Mouse (Mus musculus): ENCODE data around the gene Tmem135. TPM values are rescaled to one million over a fixed set of nuclear protein-coding genes. Genes with fewer than 3 reads are reported as not detected.

The Tmem135 gene
- polyA plus RNA-seq, 1 experiment from 2014 or later, result 15.1 TPM

- Histone ChIP-seq H3K36me3 (ENCODE audit: control insufficient read depth, insufficient read depth, low read length) (no peaks in the 10 kb centered on the region), H3K4me1 (ENCODE audit: control insufficient read depth, insufficient read depth, low read length) (no peaks in the 10 kb centered on the region; the same call in 1 of the 2 replicates), H3K9me3 (ENCODE audit: control insufficient read depth, low read length) (no peaks in the 10 kb centered on the region), H3K4me3 (ENCODE audit: low read depth, low read length) (no peak overlapping the region), H3K27me3 (ENCODE audit: control insufficient read depth, insufficient read depth, low read length) (no peaks in the 10 kb centered on the region; the same call in 1 of the 2 replicates), H3K27ac (ENCODE audit: low read depth, low read length) (no peak overlapping the region), H3K4me2 (no peak overlapping the region), H3K9ac (ENCODE audit: low read length) (no peak overlapping the region)
- ATAC-seq (ENCODE audit: low FRiP score) (no peak), DNase-seq (ENCODE audit: low spot score, missing footprints) (peak; percentile 74)
- WGBS, result 84% methylated on average over 4 of the region's 4 CpGs
Measured at GRCm38 (mm10) chr7:89356307-89356706, 47.7 kb downstream of the Tmem135 start.

DNA sequence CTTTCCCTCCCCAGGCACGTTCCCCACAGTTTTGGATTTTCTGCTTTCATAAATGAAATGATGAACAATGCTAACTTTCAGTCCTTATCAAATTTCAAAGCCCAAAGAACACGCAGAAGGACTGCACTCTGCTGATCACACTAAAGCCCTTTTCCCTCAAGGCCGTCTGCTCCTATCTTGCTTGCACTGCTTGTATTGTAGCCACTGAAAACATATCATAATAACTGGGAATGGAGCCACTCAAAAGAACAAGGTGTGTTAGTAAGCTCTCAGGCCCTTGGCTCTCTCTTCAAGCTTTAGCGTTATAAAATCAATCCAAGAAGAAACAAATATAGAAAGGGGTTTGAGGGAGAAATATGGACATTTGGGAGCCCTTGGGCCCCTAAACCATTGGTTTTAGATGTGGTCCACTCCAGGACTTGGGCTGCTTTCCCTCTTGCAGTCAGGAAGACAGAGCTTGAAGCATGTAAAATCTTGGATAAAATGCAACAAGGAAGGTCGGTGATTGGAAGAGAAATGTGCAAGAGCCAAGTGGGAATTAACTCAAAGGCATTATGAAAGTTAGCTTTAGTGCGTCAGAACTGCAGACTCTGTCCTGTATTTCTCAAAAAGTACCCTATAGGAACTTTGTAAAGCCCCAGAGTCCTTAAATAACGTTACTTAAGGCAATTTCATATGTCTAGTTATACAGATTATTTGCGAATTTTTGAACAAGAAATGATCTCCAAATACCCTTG is 48.3 kb downstream of the Tmem135 start:
- WGBS, result 86% methylated on average over 8 of the region's 8 CpGs
- H3K27me3 ChIP-seq (ENCODE audit: control insufficient read depth, insufficient read depth, low read length), result no peaks in the 10 kb centered on the region; the same call in 1 of the 2 replicates
- no peak overlapping the region for H3K27ac ChIP-seq (ENCODE audit: low read depth, low read length)
- H3K4me2 ChIP-seq, result no peak overlapping the region
- H3K9ac ChIP-seq (ENCODE audit: low read length), result no peak overlapping the region
- H3K36me3 ChIP-seq (ENCODE audit: control insufficient read depth, insufficient read depth, low read length), result no peaks in the 10 kb centered on the region
- H3K4me3 ChIP-seq (ENCODE audit: low read depth, low read length), result no peak overlapping the region
- DNase-seq (ENCODE audit: low spot score, missing footprints), result peak; percentile 83
- no peaks in the 10 kb centered on the region for H3K9me3 ChIP-seq (ENCODE audit: control insufficient read depth, low read length)
- no peak for ATAC-seq (ENCODE audit: low FRiP score)
- no peaks in the 10 kb centered on the region; the same call in 1 of the 2 replicates for H3K4me1 ChIP-seq (ENCODE audit: control insufficient read depth, insufficient read depth, low read length)

DNA sequence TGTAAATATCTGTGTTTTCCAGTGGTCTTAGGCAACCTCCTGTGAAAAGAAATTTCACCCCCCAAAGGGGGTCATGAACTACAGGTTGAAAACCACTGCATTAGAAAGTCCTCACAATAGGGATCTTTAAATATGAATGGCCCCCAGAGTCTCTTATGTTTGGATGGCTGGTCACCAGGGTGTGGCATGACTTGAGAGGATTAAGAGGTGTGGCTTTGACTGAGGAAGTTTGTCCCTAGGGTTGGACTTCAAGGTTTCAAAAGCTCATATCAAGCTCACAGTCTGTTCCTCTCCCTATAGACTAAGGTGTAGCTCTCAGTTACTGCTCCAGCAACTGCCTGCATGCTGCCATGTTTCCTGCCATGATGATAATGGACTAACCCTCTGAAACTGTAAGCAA is 62.0 kb downstream of the Tmem135 start:
- Histone ChIP-seq H3K4me1 (ENCODE audit: control insufficient read depth, insufficient read depth, low read length) (peaks cover 10% of the 10 kb centered on the region), H3K27ac (ENCODE audit: low read depth, low read length) (no peak overlapping the region), H3K9me3 (ENCODE audit: control insufficient read depth, low read length) (no peaks in the 10 kb centered on the region), H3K27me3 (ENCODE audit: control insufficient read depth, insufficient read depth, low read length) (no peaks in the 10 kb centered on the region), H3K9ac (ENCODE audit: low read length) (no peak overlapping the region), H3K36me3 (ENCODE audit: control insufficient read depth, insufficient read depth, low read length) (no peaks in the 10 kb centered on the region), H3K4me2 (no peak overlapping the region), H3K4me3 (ENCODE audit: low read depth, low read length) (no peak overlapping the region)
- ATAC-seq (ENCODE audit: low FRiP score) (no peak), DNase-seq (ENCODE audit: low spot score, missing footprints) (peak; percentile 75)

GRCm38 (mm10) chr7:89339808-89340207 is 64.2 kb downstream of the Tmem135 start:
- no peak overlapping the region for H3K9ac ChIP-seq (ENCODE audit: low read length)
- 74% methylated on average over 1 of the region's 1 CpGs for WGBS
- no peak overlapping the region for H3K4me2 ChIP-seq
- no peaks in the 10 kb centered on the region for H3K9me3 ChIP-seq (ENCODE audit: control insufficient read depth, low read length)
- H3K27me3 ChIP-seq (ENCODE audit: control insufficient read depth, insufficient read depth, low read length), result no peaks in the 10 kb centered on the region
- H3K27ac ChIP-seq (ENCODE audit: low read depth, low read length), result no peak overlapping the region
- peaks cover 10% of the 10 kb centered on the region for H3K4me1 ChIP-seq (ENCODE audit: control insufficient read depth, insufficient read depth, low read length)
- no peak for ATAC-seq (ENCODE audit: low FRiP score)
- no peaks in the 10 kb centered on the region for H3K36me3 ChIP-seq (ENCODE audit: control insufficient read depth, insufficient read depth, low read length)
- H3K4me3 ChIP-seq (ENCODE audit: low read depth, low read length), result no peak overlapping the region
- DNase-seq (ENCODE audit: low spot score, missing footprints), result no peak

DNA sequence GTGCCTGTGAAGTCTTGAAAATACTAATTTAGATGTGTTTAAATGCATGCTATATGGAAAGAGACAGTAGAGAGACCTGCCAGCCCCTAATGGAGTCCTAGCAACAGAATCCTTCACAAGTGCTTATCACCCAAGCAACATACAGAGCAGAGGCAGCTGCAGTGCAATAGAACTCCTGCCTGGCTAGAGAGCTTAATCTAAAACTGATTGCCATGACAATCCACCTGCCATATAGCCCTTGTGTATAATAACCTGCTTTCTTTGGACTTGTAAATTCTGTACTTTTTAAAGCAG is 64.9 kb downstream of the Tmem135 start:
- Histone ChIP-seq H3K4me3 (ENCODE audit: low read depth, low read length) (peak overlapping the region; percentile 85), H3K36me3 (ENCODE audit: control insufficient read depth, insufficient read depth, low read length) (no peaks in the 10 kb centered on the region), H3K9me3 (ENCODE audit: control insufficient read depth, low read length) (no peaks in the 10 kb centered on the region), H3K27me3 (ENCODE audit: control insufficient read depth, insufficient read depth, low read length) (no peaks in the 10 kb centered on the region), H3K9ac (ENCODE audit: low read length) (peak overlapping the region; percentile 91), H3K4me2 (peak overlapping the region; percentile 94), H3K4me1 (ENCODE audit: control insufficient read depth, insufficient read depth, low read length) (peaks cover 10% of the 10 kb centered on the region), H3K27ac (ENCODE audit: low read depth, low read length) (no peak overlapping the region)
- ATAC-seq (ENCODE audit: low FRiP score), result peak; percentile 69
- DNase-seq (ENCODE audit: low spot score, missing footprints), result no peak

DNA sequence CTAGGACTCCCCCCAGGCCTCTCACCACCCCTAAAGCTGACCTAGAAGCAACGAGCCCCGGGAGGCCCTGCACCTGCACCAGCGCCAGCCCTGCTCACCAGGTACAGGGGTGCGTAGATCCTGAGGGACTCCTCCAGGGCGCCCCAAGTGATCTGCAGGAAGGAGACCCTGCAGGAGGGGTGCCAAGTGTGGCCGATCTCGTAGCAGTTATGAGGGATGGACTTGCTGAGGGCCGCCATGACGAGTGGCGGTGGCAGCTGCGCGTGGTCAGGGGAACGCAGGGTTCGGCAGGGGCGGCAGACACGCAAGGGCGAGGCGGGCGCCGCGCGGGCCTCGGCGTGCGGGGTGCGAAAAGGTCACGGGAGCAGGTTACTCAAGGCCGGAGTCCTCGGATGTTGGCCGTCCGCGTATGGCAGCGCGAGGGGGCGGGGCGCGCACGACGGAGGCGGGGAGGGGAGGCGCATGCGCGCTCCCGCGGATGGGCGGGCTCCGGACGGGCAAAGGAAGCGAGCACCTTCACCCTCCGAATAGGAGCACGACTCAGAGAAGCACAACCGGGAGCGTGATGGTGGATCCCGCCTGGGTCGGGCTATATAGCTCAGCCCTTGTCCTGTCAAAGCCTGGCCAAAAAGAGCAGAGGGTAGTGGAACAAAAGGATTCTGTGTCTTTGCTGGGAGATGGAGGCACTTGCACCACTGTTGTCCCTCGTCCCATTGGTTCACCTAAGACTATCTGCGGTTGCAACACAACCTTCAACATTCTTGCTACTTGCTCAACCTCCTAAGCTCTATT is 65.5 kb downstream of the Tmem135 start:
- DNase-seq (ENCODE audit: low spot score, missing footprints) (peak; percentile 98), ATAC-seq (ENCODE audit: low FRiP score) (peak; percentile 96)
- Histone ChIP-seq H3K9me3 (ENCODE audit: control insufficient read depth, low read length) (no peaks in the 10 kb centered on the region), H3K4me1 (ENCODE audit: control insufficient read depth, insufficient read depth, low read length) (peaks cover 10% of the 10 kb centered on the region), H3K9ac (ENCODE audit: low read length) (peak overlapping the region; percentile 91), H3K36me3 (ENCODE audit: control insufficient read depth, insufficient read depth, low read length) (no peaks in the 10 kb centered on the region), H3K27me3 (ENCODE audit: control insufficient read depth, insufficient read depth, low read length) (no peaks in the 10 kb centered on the region), H3K27ac (ENCODE audit: low read depth, low read length) (no peak overlapping the region; the same call in 1 of the 2 replicates), H3K4me3 (ENCODE audit: low read depth, low read length) (peak overlapping the region; percentile 85), H3K4me2 (peak overlapping the region; percentile 94)
- WGBS, result 1% methylated on average over 57 of the region's 57 CpGs

DNA sequence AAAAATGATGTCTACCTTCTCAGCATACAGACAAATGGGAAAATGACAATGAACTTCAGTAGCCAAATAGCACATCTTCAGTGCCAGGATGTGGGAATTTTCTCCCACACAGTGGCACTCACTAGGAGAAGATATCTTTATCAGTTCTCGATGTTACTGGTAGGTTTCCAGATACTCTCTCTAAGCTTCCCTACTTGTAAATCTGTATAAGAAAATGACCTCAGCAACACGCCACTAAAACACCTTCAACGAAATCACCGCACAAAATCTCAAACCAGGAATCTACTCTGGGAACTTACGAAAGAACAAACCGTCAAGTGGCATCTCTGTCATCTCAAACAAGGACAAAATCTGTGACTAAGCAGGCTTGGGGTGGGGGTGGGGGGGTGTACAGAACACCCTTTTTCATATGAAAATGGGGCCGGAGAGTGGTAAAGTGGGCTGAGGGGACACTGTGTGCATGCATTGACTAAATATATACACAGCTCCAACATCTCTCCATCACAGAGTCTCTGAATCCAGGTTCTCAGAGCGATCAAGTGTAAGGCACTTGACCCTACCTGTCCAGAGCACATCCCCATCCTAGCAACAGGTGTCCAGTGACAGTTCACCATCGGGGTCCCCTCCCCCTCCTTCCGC is 66.2 kb downstream of the Tmem135 start:
- Histone ChIP-seq H3K9me3 (ENCODE audit: control insufficient read depth, low read length) (no peaks in the 10 kb centered on the region), H3K27me3 (ENCODE audit: control insufficient read depth, insufficient read depth, low read length) (no peaks in the 10 kb centered on the region), H3K4me2 (peak overlapping the region; percentile 94), H3K4me1 (ENCODE audit: control insufficient read depth, insufficient read depth, low read length) (peaks cover 10% of the 10 kb centered on the region), H3K9ac (ENCODE audit: low read length) (peak overlapping the region; percentile 91), H3K27ac (ENCODE audit: low read depth, low read length) (no peak overlapping the region), H3K36me3 (ENCODE audit: control insufficient read depth, insufficient read depth, low read length) (no peaks in the 10 kb centered on the region), H3K4me3 (ENCODE audit: low read depth, low read length) (peak overlapping the region; percentile 85)
- WGBS, result 47% methylated on average over 10 of the region's 10 CpGs
- no peak; the same call in none of the 2 replicates for ATAC-seq (ENCODE audit: low FRiP score)
- DNase-seq (ENCODE audit: low spot score, missing footprints), result peak; percentile 86

GRCm38 (mm10) chr7:89336434-89336833 is 67.6 kb downstream of the Tmem135 start:
- DNase-seq (ENCODE audit: low spot score, missing footprints), result peak; percentile 62
- WGBS, result 100% methylated on average over 1 of the region's 1 CpGs

GRCm38 (mm10) chr7:89335316-89335715 is 68.7 kb downstream of the Tmem135 start:
- Histone ChIP-seq H3K4me2 (no peak overlapping the region), H3K9ac (ENCODE audit: low read length) (no peak overlapping the region), H3K27me3 (ENCODE audit: control insufficient read depth, insufficient read depth, low read length) (no peaks in the 10 kb centered on the region), H3K4me3 (ENCODE audit: low read depth, low read length) (no peak overlapping the region), H3K4me1 (ENCODE audit: control insufficient read depth, insufficient read depth, low read length) (peaks cover 10% of the 10 kb centered on the region), H3K27ac (ENCODE audit: low read depth, low read length) (no peak overlapping the region), H3K36me3 (ENCODE audit: control insufficient read depth, insufficient read depth, low read length) (no peaks in the 10 kb centered on the region), H3K9me3 (ENCODE audit: control insufficient read depth, low read length) (no peaks in the 10 kb centered on the region)
- ATAC-seq (ENCODE audit: low FRiP score) (no peak), DNase-seq (ENCODE audit: low spot score, missing footprints) (peak; percentile 70)

More at GRCm38 (mm10) chr7:89336434-89336833, 67.6 kb downstream of the Tmem135 start:
- Histone ChIP-seq H3K4me1 (ENCODE audit: control insufficient read depth, insufficient read depth, low read length) (peaks cover 10% of the 10 kb centered on the region), H3K9me3 (ENCODE audit: control insufficient read depth, low read length) (no peaks in the 10 kb centered on the region), H3K27ac (ENCODE audit: low read depth, low read length) (no peak overlapping the region), H3K4me2 (no peak overlapping the region), H3K36me3 (ENCODE audit: control insufficient read depth, insufficient read depth, low read length) (no peaks in the 10 kb centered on the region), H3K4me3 (ENCODE audit: low read depth, low read length) (no peak overlapping the region), H3K27me3 (ENCODE audit: control insufficient read depth, insufficient read depth, low read length) (no peaks in the 10 kb centered on the region), H3K9ac (ENCODE audit: low read length) (no peak overlapping the region)
- no peak for ATAC-seq (ENCODE audit: low FRiP score)
